Mouse (Mus musculus) layer of hippocampus, postnatal 36 days (tissue): Measurements from ENCODE around the gene Ctsc. TPM values are rescaled to one million over a fixed set of nuclear protein-coding genes. Genes with fewer than 3 reads are reported as not detected.
"Not testable (repeated sequence)": the region's sequence is repeated elsewhere in the genome, so short reads cannot be mapped to it uniquely, and the experiment has no call there.

ENCODE experiments used
- DNase-seq, 2 experiments: peaks; one replicate each; pipeline ENCODE4 v3.0.0; 2022
- total RNA-seq, 2 experiments: library from RNA; stranded (reverse); gene quantifications; 2 replicates each; pipeline ENCODE4 v1.2.3; 2021

Gene Ctsc
- total RNA-seq = 10 to 100 TPM; 11.9 to 15.6 TPM

- peak; percentile 60 to 63 for DNase-seq
Measured at GRCm38 (mm10) chr7:88277858-88278627, at the start of gene Ctsc. Gene Ctsc, plus strand, starts transcription at chr7:88278085.

- no peak for DNase-seq
Measured at GRCm38 (mm10) chr7:88229051-88229450, 48.8 kb upstream of the Ctsc start.

DNA sequence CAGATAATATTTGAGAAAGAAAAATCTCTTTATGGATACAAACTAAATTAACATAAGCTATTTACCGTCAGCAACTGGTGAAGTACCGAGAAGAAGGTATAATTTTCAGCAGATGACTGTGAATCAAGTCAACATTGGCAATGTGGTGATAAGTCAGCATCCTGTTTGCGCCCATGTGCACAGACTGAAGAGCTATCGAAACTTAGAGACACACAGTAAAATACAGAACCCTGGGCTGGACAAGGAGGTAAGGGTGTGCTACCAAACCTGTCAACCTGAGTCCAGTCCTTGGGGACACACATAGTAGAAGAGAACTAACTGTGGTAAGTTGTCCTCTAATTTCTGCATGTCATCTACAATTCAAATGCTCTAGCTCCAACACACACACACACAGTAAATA lies 47.8 kb upstream of the Ctsc start:
- no peak for DNase-seq

GRCm38 (mm10) chr7:88230756-88231522 lies 46.9 kb upstream of the Ctsc start:
- no peak for DNase-seq

DNA sequence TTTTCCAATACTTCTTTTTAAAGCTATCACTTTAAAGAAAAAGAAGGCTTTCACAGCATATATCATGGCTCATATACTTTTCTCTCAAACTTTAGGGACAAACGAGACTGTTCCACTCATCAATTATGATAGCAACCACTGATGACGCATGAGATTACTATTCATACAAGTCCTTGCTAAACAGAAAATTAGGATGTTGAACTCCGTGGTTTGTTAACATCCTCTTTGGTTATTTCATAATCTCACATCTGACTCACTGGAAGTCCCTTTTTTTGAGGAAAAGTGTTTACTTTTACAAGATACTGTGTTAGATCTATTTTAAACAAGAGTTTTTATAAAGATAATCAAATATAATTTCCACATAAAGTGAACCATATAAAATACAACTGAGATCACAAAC lies 34.8 kb upstream of the Ctsc start:
- DNase-seq = no peak

DNA sequence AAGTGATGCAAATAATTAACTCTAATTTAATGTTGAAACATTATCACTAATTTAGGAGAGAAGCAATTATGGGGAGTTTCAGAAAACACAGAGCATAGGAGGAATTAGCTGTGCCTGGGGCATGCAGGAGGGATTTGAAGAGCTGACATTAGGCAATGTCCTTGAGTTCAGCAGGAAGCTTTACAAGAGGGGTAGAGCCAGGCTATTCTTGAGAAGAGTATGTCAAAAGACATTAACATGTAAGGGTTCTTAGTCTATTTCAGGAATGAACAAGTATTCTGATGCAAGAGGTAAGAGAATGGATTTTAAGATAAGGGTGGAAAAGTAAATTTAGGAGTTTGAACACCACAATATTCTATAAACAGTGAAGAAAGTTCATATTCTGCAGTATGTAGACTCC lies 33.4 kb upstream of the Ctsc start:
- no peak for DNase-seq

GRCm38 (mm10) chr7:88250380-88250779 lies 27.5 kb upstream of the Ctsc start:
- not testable (repeated sequence) for DNase-seq

DNA sequence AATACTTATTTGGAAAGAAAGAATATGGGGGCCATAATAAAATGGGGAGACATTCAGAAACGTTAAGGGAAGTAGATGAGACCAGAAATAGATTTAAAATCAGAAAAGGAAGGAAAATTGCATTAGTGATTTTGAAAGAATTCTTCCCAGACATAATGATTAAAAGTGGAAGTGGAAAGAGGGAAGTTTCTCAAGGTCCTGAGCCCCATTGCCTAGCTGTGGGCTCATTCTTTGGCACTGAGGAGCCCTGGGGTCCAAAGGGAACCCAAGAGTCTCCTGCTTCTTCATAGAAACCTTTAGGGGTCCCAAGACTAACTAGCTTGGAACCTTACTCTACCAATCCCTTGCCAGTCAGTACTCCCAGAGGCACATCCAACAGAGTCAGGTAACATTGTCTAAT lies 26.4 kb upstream of the Ctsc start:
- DNase-seq = no peak

DNA sequence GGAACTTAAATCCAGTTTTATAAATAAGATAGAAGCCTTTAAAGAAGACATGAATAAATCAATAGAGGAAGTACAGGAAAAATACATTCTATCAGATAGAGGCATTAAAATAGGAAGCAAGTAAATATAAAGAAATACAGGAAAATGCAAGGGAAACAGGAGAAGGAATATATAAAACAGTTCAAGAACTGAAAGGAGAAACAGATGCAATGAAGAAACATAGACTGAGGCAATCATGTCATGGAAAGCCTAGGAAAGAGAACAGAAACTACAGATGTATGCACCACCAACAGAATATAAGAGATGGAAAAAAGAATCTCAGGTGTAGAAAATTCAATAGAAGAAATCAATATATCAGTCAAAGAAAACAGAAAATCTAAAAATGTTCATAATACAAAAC lies 25.8 kb upstream of the Ctsc start:
- DNase-seq = no peak

GRCm38 (mm10) chr7:88254884-88255283 lies 23.0 kb upstream of the Ctsc start:
- DNase-seq = no peak

DNA sequence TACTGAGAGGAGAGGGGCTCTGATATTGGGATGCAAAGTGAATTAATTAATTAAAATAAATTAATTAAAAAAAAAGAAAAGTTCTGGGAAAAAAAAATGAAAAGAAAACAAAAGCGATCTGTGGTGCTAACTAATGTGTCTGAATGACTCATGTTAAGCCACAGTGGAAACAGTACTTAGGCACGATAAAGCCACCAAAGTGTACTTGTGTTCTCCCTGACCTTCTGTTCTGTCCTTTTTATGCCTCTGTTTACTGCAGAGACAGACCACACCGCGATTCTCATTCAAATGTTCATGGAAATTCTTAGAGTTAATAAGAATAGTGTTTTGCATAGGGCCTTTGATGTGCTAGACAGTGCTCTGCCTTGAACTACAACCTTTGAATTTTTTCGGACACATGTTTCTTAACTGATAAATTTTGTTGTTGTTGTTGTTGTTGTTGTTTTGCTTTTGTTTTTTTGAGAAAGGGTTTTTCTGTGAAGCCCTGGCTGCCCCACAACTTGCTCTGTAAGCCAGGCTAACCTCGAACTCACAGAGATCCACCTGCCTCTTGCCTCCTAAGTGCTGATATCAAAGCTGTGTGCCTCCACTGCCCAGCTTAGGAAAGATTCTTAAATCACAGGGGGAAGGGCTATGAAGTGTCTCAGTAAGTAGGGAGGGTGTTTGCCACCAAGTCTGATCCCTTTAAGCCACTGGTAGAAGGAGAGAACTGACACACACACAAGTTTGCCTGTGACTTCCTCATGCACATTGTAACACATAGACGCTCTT lies 18.5 kb upstream of the Ctsc start:
- no peak for DNase-seq

DNA sequence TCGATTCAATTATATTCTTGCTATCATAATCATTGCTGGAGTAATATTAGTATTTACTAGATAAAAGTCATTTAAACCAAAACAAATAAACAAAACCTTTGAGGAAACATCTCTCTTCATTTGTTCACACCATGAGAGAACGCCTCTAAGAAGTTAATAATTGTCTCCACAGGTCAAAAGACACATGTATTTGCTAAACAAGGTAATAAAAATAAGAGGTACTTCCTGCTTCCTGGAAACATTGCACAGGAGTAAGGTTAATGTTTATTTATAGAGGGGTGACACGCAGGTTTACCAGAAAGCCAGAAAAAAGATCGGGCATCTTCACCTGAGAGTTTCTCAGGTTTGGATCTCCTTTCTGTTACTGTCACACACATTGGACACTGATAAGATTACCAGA lies 16.1 kb upstream of the Ctsc start:
- no peak for DNase-seq

DNA sequence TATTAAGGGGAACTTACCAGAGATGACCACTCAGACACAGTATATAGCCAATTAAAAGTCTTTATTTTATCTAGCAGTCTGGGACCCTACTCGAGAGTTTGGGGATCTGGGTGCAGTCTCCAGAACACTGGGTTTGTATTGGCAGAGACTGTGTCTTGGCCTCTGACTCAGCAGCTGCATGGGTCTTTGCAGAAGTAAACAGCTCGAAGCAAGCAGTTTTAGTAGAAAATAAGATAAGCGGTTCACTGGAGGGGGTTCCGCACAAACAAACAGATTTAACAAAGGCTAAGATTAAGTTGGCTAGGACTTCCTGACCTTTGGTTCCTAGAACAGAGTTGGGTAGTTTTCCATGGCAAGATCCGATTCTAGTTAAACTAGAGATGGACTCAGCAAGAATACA lies 13.0 kb upstream of the Ctsc start:
- no peak for DNase-seq

- DNase-seq = no peak
Measured at GRCm38 (mm10) chr7:88269913-88270312, 8.0 kb upstream of the Ctsc start.

GRCm38 (mm10) chr7:88271531-88271930 lies 6.4 kb upstream of the Ctsc start:
- no peak for DNase-seq

DNA sequence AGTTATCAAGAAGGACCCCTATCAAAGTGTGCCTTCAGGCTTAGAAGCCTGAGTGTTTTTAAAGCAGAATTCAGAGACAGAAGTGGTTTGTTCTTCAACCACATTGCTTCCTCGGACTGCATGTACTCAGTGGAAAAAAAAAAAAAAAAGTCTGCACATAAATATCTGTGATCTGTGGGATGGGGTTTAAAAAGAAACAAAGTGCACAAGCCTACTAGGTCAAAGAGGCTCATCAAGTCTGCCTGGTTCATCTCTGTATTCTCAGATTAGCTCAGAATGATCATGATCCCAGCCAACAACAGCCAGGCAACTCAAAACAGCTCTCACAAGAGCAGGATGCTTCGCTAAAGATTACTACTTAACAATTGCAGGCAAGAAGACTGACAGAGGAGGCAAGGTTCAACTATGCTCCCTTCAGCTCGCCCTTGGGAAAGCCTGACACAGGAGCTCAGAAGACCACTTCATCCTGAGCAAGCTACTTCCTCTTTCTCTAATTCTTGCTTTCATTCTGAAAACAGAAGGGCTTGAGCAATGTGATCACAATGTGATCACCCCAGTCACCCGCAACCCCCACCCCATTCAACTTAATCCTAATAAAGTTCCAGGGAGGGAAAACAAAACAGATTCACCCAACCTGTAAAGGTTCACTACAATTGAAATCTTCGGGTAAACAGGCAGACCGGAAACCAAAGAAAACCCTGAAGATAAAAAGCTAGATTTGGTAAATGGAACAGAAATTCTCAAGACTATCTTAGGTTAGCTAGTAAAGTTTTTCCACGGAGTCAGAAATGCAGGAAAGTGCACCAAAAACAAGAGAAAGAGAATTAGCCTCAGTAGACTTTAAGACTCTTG lies 745 bp upstream of the Ctsc start:
- peak in 1 of 2 experiments; percentile 2 for DNase-seq

- DNase-seq = no peak
Measured at GRCm38 (mm10) chr7:88278628-88279196, 827 bp downstream of the Ctsc start.

- DNase-seq = no peak
Measured at GRCm38 (mm10) chr7:88285276-88285675, 7.4 kb downstream of the Ctsc start.

- DNase-seq = no peak
Measured at GRCm38 (mm10) chr7:88291036-88291435, 13.2 kb downstream of the Ctsc start.

DNA sequence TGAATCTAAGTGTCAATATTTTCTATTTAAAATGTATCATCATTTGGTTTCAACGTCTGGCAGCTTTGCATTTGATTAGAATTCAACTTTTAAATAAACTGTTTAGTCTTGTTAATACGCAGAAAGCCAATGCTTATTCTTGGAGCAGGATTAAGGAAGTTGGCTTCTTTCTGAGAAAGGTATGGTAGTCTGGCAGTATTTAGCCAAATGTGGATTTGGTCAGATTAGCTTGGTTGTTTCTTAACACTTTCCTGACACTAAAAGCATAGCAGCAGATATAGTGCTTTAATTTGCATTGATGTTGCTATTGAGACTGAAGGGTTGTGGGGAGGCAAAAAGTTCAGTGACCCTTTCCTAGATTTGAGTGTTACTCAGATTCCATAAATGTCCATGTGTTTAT lies 14.2 kb downstream of the Ctsc start:
- DNase-seq = no peak

- DNase-seq = no peak
Measured at GRCm38 (mm10) chr7:88293907-88294306, 16.0 kb downstream of the Ctsc start.

GRCm38 (mm10) chr7:88295989-88296388 lies 18.1 kb downstream of the Ctsc start:
- no peak for DNase-seq
